Mouse (Mus musculus) ovary, adult 10 weeks (tissue): ENCODE results near the gene Fam227a. TPM values are rescaled to one million over a fixed set of nuclear protein-coding genes. Genes with fewer than 3 reads are reported as not detected.

Experiments used
- polyA plus RNA-seq: library from polyadenylated mRNA; stranded (reverse); fragments of 350-450 nt; fragmentation: Illumina TruSeq; extraction: RNeasy Lipid Tissue Mini Kit (QIAGEN cat#74804); gene quantifications from one replicate; pipeline ENCODE4 v1.2.3, GENCODE M21; 2014

Fam227a gene
- 1.5 TPM for polyA plus RNA-seq

GRCm38 (mm10) chr15:79658531-79659375, at the start of gene Fam227a, which contains the start of gene Cby1:
Gene Fam227a, minus strand, starts transcription at chr15:79658956.
Gene Cby1, plus strand, starts transcription at chr15:79659199.

GRCm38 (mm10) chr15:79690426-79691022, 31.8 kb upstream of the Fam227a start, which contains the start of gene Gtpbp1:
Gene Gtpbp1, plus strand, starts transcription at chr15:79690845.

GRCm38 (mm10) chr15:79687646-79688267, 29.0 kb upstream of the Fam227a start, which contains the start of gene Josd1:
Gene Josd1, minus strand, starts transcription at chr15:79687919.

GRCm38 (mm10) chr15:79670249-79670971, 11.7 kb upstream of the Fam227a start, which contains the start of gene Tomm22:
Gene Tomm22, plus strand, starts transcription at chr15:79670861.

GRCm38 (mm10) chr15:79604990-79605665, 53.6 kb downstream of the Fam227a start, which contains the start of gene Dmc1:
Gene Dmc1, minus strand, starts transcription at chr15:79605109.

Other genes with a start within 250 kb of the Fam227a start
- gene Csnk1e, start 203.4 kb downstream of the Fam227a start, polyA plus RNA-seq: 13.7 TPM
- gene Kcnj4, start 153.7 kb downstream of the Fam227a start, polyA plus RNA-seq: not detected
- 14.0 TPM for gene Kdelr3, start 142.5 kb downstream of the Fam227a start, polyA plus RNA-seq
- 237 TPM for gene Ddx17, start 112.2 kb downstream of the Fam227a start, polyA plus RNA-seq
- gene Dmc1, start 53.8 kb downstream of the Fam227a start, polyA plus RNA-seq: 1.3 TPM
- gene Cby1, start 243 bp upstream of the Fam227a start, polyA plus RNA-seq: 2.4 TPM
- gene Tomm22, start 11.9 kb upstream of the Fam227a start, polyA plus RNA-seq: 270 TPM
- 24.8 TPM for gene Josd1, start 29.0 kb upstream of the Fam227a start, polyA plus RNA-seq
- gene Gtpbp1, start 31.9 kb upstream of the Fam227a start, polyA plus RNA-seq: 1.2 TPM
- gene Sun2, start 83.6 kb upstream of the Fam227a start, polyA plus RNA-seq: 6.8 TPM
- gene Dnal4, start 118.9 kb upstream of the Fam227a start, polyA plus RNA-seq: 1.7 TPM
- 0.86 TPM for gene Nptxr, start 145.8 kb upstream of the Fam227a start, polyA plus RNA-seq
- gene Npcd, start 175.3 kb upstream of the Fam227a start, polyA plus RNA-seq: not detected
- gene Cbx6, start 175.7 kb upstream of the Fam227a start, polyA plus RNA-seq: 8.3 TPM
- gene Apobec3, start 232.7 kb upstream of the Fam227a start, polyA plus RNA-seq: 14.4 TPM